Mouse (Mus musculus) heart, postnatal 0 days (tissue): ENCODE results near the gene Gm10310.
"Not testable (repeated sequence)": the region's sequence is repeated elsewhere in the genome, so short reads cannot be mapped to it uniquely, and the experiment has no call there.

ENCODE experiments used
- CTCF ChIP-seq: IDR thresholded peaks from 2 replicates; pipeline ENCODE4 v1.5.1; 2016; ENCODE audit warnings: antibody characterized with exemption, control low read depth, low read depth
- EP300 ChIP-seq: IDR thresholded peaks from 2 replicates; pipeline ENCODE4 v1.6.1; 2016; ENCODE audit warnings: antibody characterized with exemption, low read depth

- TF ChIP-seq CTCF, EP300: not testable (repeated sequence)
These were observed 8.8 kb downstream of the Gm10310 start, which contains the start of gene Olfr247 for GRCm38 (mm10) chr10:129976040-129976439.
